Mouse (Mus musculus): ENCODE measurements around the gene Pik3cb.
A peak's percentile ranks its signal among the peaks of the same experiment; 100 is the strongest.

The Pik3cb gene

GRCm38 (mm10) chr9:99145756-99146155 is 5.3 kb upstream of the Pik3cb start:
- DNase-seq = no peak

GRCm38 (mm10) chr9:99144416-99144989 is 4.1 kb upstream of the Pik3cb start:
- DNase-seq = no peak

- DNase-seq = no peak
These were observed 1.2 kb upstream of the Pik3cb start for GRCm38 (mm10) chr9:99141618-99142017.

GRCm38 (mm10) chr9:99141171-99141570 is 750 bp upstream of the Pik3cb start:
- no peak for DNase-seq

GRCm38 (mm10) chr9:99139194-99140023 is 1.0 kb downstream of the Pik3cb start:
- DNase-seq = no peak

GRCm38 (mm10) chr9:99137301-99137700 is 3.1 kb downstream of the Pik3cb start:
- no peak for DNase-seq

- DNase-seq = no peak
These were observed 8.4 kb downstream of the Pik3cb start for GRCm38 (mm10) chr9:99131951-99132470.

GRCm38 (mm10) chr9:99131119-99131518 is 9.3 kb downstream of the Pik3cb start:
- DNase-seq = no peak

- no peak for DNase-seq
These were observed 12.8 kb downstream of the Pik3cb start for GRCm38 (mm10) chr9:99127578-99127977.

GRCm38 (mm10) chr9:99122749-99123148 is 17.7 kb downstream of the Pik3cb start:
- DNase-seq = no peak

- DNase-seq = no peak
These were observed 28.0 kb downstream of the Pik3cb start for GRCm38 (mm10) chr9:99112409-99112808.

GRCm38 (mm10) chr9:99111085-99111484 is 29.3 kb downstream of the Pik3cb start:
- no peak for DNase-seq

- no peak for DNase-seq
These were observed 30.2 kb downstream of the Pik3cb start for GRCm38 (mm10) chr9:99110213-99110612.

GRCm38 (mm10) chr9:99109585-99109984 is 30.8 kb downstream of the Pik3cb start:
- DNase-seq = peak; percentile 89

- DNase-seq = no peak
These were observed 36.0 kb downstream of the Pik3cb start for GRCm38 (mm10) chr9:99104449-99104848.

GRCm38 (mm10) chr9:99103865-99104264 is 36.6 kb downstream of the Pik3cb start:
- peak; percentile 93 for DNase-seq

GRCm38 (mm10) chr9:99098482-99099129 is 41.8 kb downstream of the Pik3cb start:
- DNase-seq = peak; percentile 95

GRCm38 (mm10) chr9:99097668-99098067 is 42.8 kb downstream of the Pik3cb start:
- DNase-seq = peak; percentile 91

- DNase-seq = no peak
These were observed 45.2 kb downstream of the Pik3cb start for GRCm38 (mm10) chr9:99095192-99095591.

- DNase-seq = no peak
These were observed 49.9 kb downstream of the Pik3cb start for GRCm38 (mm10) chr9:99090546-99090945.

GRCm38 (mm10) chr9:99089904-99090303 is 50.5 kb downstream of the Pik3cb start:
- no peak for DNase-seq

GRCm38 (mm10) chr9:99081718-99082117 is 58.7 kb downstream of the Pik3cb start:
- no peak for DNase-seq

- DNase-seq = no peak
These were observed 59.1 kb downstream of the Pik3cb start for GRCm38 (mm10) chr9:99081308-99081707.

GRCm38 (mm10) chr9:99080657-99081056 is 59.8 kb downstream of the Pik3cb start:
- no peak for DNase-seq
